Mouse (Mus musculus): ENCODE results near the gene Zbtb16.
A peak's percentile ranks its signal among the peaks of the same experiment; 100 is the strongest.

The Zbtb16 gene

GRCm38 (mm10) chr9:48835631-48836565, at the start of gene Zbtb16:
TSS of gene Zbtb16 (minus strand) at chr9:48836222.
- peak; percentile 38 for DNase-seq (ENCODE audit: low read depth, low spot score)

- no peak for DNase-seq (ENCODE audit: low read depth, low spot score)
Measured at GRCm38 (mm10) chr9:48872896-48873295, 36.9 kb upstream of the Zbtb16 start.

GRCm38 (mm10) chr9:48866523-48867121, 30.6 kb upstream of the Zbtb16 start:
- no peak for DNase-seq (ENCODE audit: low read depth, low spot score)

DNA sequence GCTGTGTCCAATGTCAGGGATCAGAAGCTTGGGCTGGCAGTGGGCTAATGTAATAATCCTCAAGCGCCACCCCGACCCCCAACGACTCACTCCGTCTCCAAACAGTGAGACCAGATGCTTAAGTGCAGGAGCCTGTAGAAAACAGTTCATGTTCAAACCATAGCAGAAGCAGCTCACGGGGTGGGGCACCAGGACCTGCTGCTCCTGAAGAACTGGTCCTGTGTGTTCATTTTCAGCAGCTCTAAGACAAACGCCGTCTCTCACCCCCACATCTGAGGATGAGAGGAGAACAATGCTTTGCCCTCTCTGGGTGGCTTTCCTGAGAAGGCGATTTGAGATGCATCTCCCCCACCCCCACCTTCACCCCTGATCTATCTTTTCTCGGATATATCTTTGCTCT, 29.2 kb upstream of the Zbtb16 start:
- no peak for DNase-seq (ENCODE audit: low read depth, low spot score)

GRCm38 (mm10) chr9:48861481-48861880, 25.5 kb upstream of the Zbtb16 start:
- DNase-seq (ENCODE audit: low read depth, low spot score) = no peak

- peak; percentile 39 for DNase-seq (ENCODE audit: low read depth, low spot score)
Measured at GRCm38 (mm10) chr9:48860526-48860845, 24.5 kb upstream of the Zbtb16 start.

GRCm38 (mm10) chr9:48859828-48860525, 24.0 kb upstream of the Zbtb16 start:
- DNase-seq (ENCODE audit: low read depth, low spot score) = no peak

- no peak for DNase-seq (ENCODE audit: low read depth, low spot score)
Measured at GRCm38 (mm10) chr9:48857944-48858343, 21.9 kb upstream of the Zbtb16 start.

DNA sequence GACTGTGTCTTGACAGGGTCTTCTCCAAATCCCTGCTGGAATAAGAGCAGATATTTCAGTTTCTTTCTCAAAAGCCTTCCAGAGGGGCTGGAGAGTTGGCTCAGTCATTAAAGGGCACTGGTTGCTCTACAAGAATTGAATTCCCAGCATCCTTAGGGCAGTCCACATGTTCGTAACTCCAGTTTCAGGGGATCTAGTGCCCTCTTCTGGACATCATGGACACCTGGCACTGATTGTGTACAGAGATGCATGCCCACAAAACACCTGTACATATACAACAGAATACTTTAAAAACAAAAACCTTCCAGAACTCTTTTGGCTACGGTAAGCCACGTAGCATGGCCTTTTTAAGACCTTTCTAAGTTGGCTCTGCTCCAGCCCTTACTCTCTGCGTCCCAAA, 20.2 kb upstream of the Zbtb16 start:
- DNase-seq (ENCODE audit: low read depth, low spot score) = no peak

- DNase-seq (ENCODE audit: low read depth, low spot score) = no peak
Measured at GRCm38 (mm10) chr9:48849531-48849930, 13.5 kb upstream of the Zbtb16 start.

GRCm38 (mm10) chr9:48839568-48839967, 3.5 kb upstream of the Zbtb16 start:
- DNase-seq (ENCODE audit: low read depth, low spot score) = no peak

DNA sequence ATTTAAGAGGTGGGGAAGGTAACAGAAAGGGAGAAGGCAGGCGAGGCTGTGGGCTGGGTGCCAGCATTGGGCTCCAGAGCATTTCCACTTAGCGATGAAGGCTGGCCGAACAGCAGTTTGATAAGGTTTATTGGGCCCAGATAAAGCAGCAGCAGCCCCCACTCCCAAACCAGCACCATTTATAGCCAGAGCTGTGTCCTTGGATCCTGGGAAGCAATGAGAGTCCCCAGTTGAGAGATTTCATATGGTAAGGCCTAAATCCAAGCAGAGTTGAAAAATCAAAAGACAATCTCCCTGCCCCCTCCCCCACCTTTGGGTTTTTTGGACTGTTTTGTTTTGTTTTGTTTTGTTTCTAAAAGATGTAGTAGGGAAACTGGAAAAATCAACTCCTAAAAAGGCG, 2.3 kb upstream of the Zbtb16 start:
- no peak for DNase-seq (ENCODE audit: low read depth, low spot score)

GRCm38 (mm10) chr9:48837181-48837580, 1.2 kb upstream of the Zbtb16 start:
- DNase-seq (ENCODE audit: low read depth, low spot score) = no peak

DNA sequence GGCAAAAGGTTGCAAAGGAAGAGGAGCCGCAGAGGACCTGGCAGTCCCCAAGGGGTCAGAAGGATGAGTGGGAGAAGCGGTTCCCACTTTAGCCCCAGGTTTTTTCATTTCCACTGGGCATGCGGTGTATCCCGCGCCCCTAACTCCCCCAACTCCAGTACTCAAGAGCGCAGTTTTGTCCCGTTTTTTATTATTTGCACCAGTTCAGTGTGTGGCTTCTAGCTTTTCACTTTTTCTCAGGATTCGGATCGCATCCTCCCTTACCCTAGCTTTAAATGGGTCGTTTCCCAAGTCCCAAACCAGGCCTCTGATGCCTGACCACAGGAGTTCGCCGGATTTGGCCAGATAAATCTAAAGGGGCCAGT, 526 bp upstream of the Zbtb16 start:
- no peak for DNase-seq (ENCODE audit: low read depth, low spot score)

- no peak for DNase-seq (ENCODE audit: low read depth, low spot score)
Measured at GRCm38 (mm10) chr9:48834541-48835411, 1.2 kb downstream of the Zbtb16 start.

DNA sequence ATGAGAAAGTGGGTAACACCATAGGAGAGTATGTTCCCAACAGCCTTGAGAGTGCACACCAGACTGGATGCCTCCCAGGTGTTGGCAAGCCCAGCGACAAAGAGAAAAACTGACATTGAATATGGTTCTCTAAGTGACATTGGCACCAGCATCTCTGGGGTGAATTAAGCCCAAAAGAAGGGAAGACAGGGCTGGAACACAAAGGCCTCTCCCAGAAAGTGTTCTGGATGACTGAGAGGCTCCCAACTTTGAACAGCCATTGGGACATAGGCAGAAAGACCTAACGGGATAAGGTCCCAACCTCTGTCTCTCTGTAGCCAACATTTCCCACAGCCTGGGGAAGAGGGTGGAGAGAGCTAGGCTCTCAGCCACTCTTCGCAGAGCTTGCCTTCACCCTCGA, 2.0 kb downstream of the Zbtb16 start:
- DNase-seq (ENCODE audit: low read depth, low spot score) = no peak

DNA sequence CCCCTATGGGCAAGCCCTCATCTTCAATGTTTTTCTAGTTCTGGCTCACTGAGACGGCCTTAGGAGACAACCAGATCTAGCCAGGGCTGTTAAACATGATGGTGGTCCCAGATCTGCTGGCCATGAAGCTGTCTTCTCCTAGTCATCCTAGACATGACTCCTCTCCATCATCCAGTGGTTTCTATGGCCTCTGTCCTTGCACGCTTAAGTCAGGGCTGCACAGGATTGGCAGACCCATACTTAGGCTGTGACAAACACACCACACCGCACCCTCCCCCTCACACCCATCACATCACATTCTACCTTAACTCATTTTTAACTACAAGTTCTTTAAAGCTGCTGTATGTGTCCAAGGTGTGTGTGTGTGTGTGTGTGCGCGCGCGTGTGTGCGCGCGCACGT, 2.5 kb downstream of the Zbtb16 start:
- DNase-seq (ENCODE audit: low read depth, low spot score) = no peak

DNA sequence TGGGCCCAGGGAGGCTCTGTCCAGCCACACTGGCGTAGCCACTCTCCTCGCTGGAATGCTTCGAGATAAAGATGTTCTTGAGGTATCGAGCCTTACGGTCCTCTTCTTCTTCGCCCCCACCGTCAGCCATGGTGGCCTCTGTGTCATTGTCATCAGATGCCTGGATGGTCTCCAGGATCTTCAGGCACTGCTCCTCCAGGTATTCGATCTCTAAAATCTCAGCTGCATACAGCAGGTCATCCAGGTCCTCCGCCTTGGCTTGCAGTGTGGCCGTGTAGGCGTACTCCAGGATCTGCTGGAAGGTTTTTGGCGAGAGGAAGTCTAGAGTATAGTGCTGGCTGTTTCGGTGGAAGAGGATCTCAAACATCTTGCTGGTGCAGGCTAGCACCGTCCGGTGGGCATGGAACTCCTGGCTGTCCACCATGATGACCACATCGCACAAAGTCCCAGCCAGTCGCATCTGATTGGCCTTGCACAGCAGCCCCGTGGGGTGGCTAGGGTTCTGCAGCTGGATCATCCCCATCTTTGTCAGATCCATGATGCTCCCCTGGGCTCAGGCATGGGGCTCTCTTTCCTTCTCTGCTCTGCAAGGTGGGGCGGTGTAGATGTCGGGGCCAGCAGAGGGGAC, 3.4 kb downstream of the Zbtb16 start:
- DNase-seq (ENCODE audit: low read depth, low spot score) = no peak

DNA sequence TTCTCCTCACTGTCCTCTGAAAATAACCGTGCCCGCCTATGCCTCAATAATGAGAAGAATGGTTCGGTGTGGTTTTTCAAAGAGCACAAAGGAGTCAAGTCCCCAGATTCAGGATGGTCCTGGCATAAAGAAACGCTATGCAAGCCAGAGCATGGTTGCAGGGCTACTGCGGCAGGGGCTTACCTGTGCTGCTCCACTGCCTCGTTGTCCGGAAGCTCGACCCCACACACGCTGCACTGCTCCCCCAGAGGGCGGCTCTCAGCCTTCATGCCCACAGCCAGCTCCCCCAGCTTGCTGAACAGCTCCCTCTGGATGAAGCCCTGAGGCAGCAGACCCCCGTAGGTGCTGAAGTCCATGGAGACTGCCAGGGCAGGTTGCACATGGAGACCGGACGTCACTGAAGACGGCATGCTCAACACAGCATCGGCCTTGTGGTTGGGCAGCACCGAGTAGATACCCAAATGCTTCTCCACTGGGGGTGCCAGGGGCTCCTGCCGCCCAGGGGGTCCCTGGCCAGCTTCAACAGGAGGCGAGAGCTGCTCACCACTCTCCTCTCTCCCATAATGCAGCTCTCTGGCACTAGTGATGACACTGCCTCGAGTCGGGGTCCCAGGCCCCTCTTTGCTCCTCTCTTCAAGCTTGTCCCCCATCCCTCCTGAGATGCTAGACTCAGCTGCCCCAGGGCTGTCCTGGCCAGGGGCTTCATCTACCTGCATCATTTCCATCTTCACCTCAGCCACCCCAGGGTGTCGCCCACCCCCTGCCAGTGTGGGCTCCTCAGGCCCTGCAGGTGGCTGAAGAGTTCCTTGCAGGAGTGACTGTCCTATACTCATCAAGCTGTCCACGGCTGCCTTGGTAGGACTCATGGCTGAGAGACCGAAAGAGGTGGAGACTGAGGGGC, 4.2 kb downstream of the Zbtb16 start:
- no peak for DNase-seq (ENCODE audit: low read depth, low spot score)

- no peak for DNase-seq (ENCODE audit: low read depth, low spot score)
Measured at GRCm38 (mm10) chr9:48828839-48829238, 7.2 kb downstream of the Zbtb16 start.
